ENCODE assay signal across 9 mouse cellular contexts in the genomic region with DNA sequence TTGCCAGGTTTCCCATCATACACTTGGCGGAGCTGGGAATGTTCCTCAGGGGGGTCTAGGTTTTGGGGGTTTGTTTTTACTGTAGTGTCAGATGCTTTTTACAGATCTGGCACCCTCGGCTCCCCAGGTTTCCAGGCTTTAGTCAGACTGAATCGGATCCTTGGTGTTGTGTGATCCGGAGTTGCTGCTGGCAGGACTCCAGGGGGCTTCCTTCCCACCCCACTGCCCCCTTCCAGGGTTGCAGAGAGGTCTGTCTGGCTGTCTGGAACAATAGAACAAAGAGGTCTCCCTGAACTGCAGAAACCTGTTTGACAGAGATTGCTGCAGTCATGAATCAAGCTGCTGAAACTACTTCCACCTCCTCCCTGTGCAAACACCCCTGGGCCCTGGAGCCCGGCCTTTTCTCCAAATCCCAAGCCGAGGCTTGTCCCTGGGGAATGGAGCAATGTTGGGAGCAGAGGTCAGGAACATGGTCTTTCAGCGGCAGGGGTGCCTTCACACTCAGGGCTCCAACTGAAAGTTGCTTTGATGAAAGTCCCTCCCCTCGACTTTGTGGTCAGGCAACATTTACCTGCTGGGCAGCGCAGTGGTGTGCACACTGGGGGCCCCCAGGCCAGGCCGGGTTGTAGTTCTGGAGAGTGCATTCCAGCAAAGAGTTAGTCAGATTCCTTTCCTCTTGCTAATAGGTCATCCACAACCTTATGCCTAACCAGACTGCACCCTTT. TPM values are rescaled to one million over a fixed set of nuclear protein-coding genes. Genes with fewer than 3 reads are reported as not detected.
DNase-seq lines count a peak whose midpoint lies in the region; ATAC-seq lines count a peak whose summit lies in the region.
"Had no signal": no experiment of that assay in that cellular context is flagged by ENCODE, and none has a peak within 500 bp of the region (broad histone marks: within the 10 kb centered on the region; RNA-seq: fewer than 3 reads in every experiment).

No protein-coding gene starts in this region.

- no peak overlapping the region for H3K4me3 ChIP-seq in kidney, embryonic 14.5 days (ENCODE audit: low read length)
- no peak overlapping the region for H3K4me3 ChIP-seq in embryonic facial prominence, embryonic 13.5 days
- H3K4me3 ChIP-seq in stomach, embryonic 15.5 days (replicated peaks), result no peak overlapping the region
- H3K4me3 ChIP-seq: hindbrain, embryonic 15.5 days had no signal

- no peak for DNase-seq in kidney, adult 8-10 months
- DNase-seq in kidney, postnatal 4 days, result peak; percentile 51 to 58
- no peak for DNase-seq in right cerebral cortex, postnatal 25 days
- DNase-seq in thymus, postnatal 4 days, result no peak

- H3K27me3 ChIP-seq in kidney, embryonic 14.5 days (ENCODE audit: control insufficient read depth, insufficient read depth, low read length), result no peaks in the 10 kb centered on the region
- no peaks in the 10 kb centered on the region; the same call in 1 of the 2 replicates for H3K27me3 ChIP-seq in embryonic facial prominence, embryonic 13.5 days
- H3K27me3 ChIP-seq in stomach, embryonic 15.5 days (replicated peaks), result no peaks in the 10 kb centered on the region
- H3K27me3 ChIP-seq: hindbrain, embryonic 15.5 days had no signal

- H3K9ac ChIP-seq in kidney, embryonic 14.5 days (ENCODE audit: low read depth, low read length), result no peak overlapping the region
- 0 out of 2 replicates have a peak overlapping the region, but pooled peaks have one; percentile 36 for H3K9ac ChIP-seq in embryonic facial prominence, embryonic 13.5 days
- H3K9ac ChIP-seq in stomach, embryonic 15.5 days, result no peak overlapping the region
- H3K9ac ChIP-seq: hindbrain, embryonic 15.5 days had no signal

- no peak overlapping the region for H3K4me2 ChIP-seq in kidney, embryonic 14.5 days (replicated peaks; ENCODE audit: low read depth, low read length)
- H3K4me2 ChIP-seq in embryonic facial prominence, embryonic 13.5 days, result 0 out of 2 replicates have a peak overlapping the region, but pooled peaks have one; percentile 1
- peak overlapping the region; percentile 14; the same call in 1 of the 2 replicates for H3K4me2 ChIP-seq in stomach, embryonic 15.5 days
- H3K4me2 ChIP-seq: hindbrain, embryonic 15.5 days had no signal

- no peaks in the 10 kb centered on the region for H3K9me3 ChIP-seq in kidney, embryonic 14.5 days (ENCODE audit: control insufficient read depth, low read length)
- H3K9me3 ChIP-seq in embryonic facial prominence, embryonic 13.5 days, result no peaks in the 10 kb centered on the region
- H3K9me3 ChIP-seq in stomach, embryonic 15.5 days, result no peaks in the 10 kb centered on the region
- H3K9me3 ChIP-seq: hindbrain, embryonic 15.5 days had no signal

- WGBS in kidney, embryonic 14.5 days, result 21% methylated on average over 10 of the region's 10 CpGs
- 18% methylated on average over 10 of the region's 10 CpGs for WGBS in embryonic facial prominence, embryonic 13.5 days
- 24% methylated on average over 10 of the region's 10 CpGs for WGBS in stomach, embryonic 15.5 days

- ATAC-seq in kidney, embryonic 14.5 days (ENCODE audit: low FRiP score, low TSS enrichment), result peak; percentile 61; the same call in 1 of the 2 replicates
- ATAC-seq in embryonic facial prominence, embryonic 13.5 days (ENCODE audit: insufficient number of reproducible peaks, insufficient read depth, low FRiP score, low TSS enrichment, low read depth), result peak; percentile 60
- ATAC-seq in stomach, embryonic 15.5 days (ENCODE audit: insufficient read depth, low FRiP score, low read depth), result peak; percentile 85
- ATAC-seq in activated CD4-positive, CD25-positive, alpha-beta regulatory T cell, adult 4 months, result no peak

- no peaks in the 10 kb centered on the region for H3K36me3 ChIP-seq in kidney, embryonic 14.5 days (ENCODE audit: control insufficient read depth, insufficient read depth, low read length)
- H3K36me3 ChIP-seq in embryonic facial prominence, embryonic 13.5 days, result no peaks in the 10 kb centered on the region
- H3K36me3 ChIP-seq in stomach, embryonic 15.5 days, result no peaks in the 10 kb centered on the region
- H3K36me3 ChIP-seq: hindbrain, embryonic 15.5 days had no signal

- H3K27ac ChIP-seq in kidney, embryonic 14.5 days (ENCODE audit: low read depth, low read length), result peak overlapping the region; percentile 77
- peak overlapping the region; percentile 68 for H3K27ac ChIP-seq in embryonic facial prominence, embryonic 13.5 days
- peak overlapping the region; percentile 82 for H3K27ac ChIP-seq in stomach, embryonic 15.5 days
- H3K27ac ChIP-seq: hindbrain, embryonic 15.5 days had no signal

- H3K4me1 ChIP-seq in kidney, embryonic 14.5 days (ENCODE audit: control insufficient read depth, insufficient read depth, low read length), result peaks cover 8% of the 10 kb centered on the region
- peaks cover 16% of the 10 kb centered on the region for H3K4me1 ChIP-seq in embryonic facial prominence, embryonic 13.5 days
- H3K4me1 ChIP-seq in stomach, embryonic 15.5 days, result peaks cover 19% of the 10 kb centered on the region

RNA-seq across cellular contexts. Expression of gene Casq2, which starts 49.3 kb away (rescaled TPM):
- 0.47 and 0.50 TPM in 2 replicates for polyA plus RNA-seq in kidney, embryonic 14.5 days (2014; fragmentation: Nextera tagmentation; extraction: Ambion mirVana)
- 3.9 and 5.2 TPM in 2 replicates for polyA plus RNA-seq in embryonic facial prominence, embryonic 13.5 days (2015; fragmentation: Nextera tagmentation; extraction: Ambion mirVana)
- 1.7 and 3.5 TPM in 2 replicates for polyA plus RNA-seq in stomach, embryonic 15.5 days (2015; fragmentation: Nextera tagmentation; extraction: Ambion mirVana)
- polyA plus RNA-seq in activated CD4-positive, CD25-positive, alpha-beta regulatory T cell, adult 4 months (2017; shearing (Covaris generic)), result not detected

Comparison
In these comparisons a context has a peak if more than half of its experiments do, and no peak if none do; other contexts are left out.
1. DNase-seq: peak in kidney, postnatal 4 days (2 of 2); none in kidney, adult 8-10 months (0 of 2), right cerebral cortex, postnatal 25 days (single experiment) and thymus, postnatal 4 days (single experiment).
2. Peak in every context shown above with its lines, with median percentiles within 50 percentile points of each other: H3K27ac ChIP-seq.